Mouse (Mus musculus) hindlimb bud, embryonic 11.5 days (tissue): ENCODE results near the gene 4930578C19Rik.
"Not testable (repeated sequence)": the region's sequence is repeated elsewhere in the genome, so short reads cannot be mapped to it uniquely, and the experiment has no call there.

Source experiments
- DNase-seq: peaks from one replicate; pipeline ENCODE4 v3.0.0-alpha.2; 2012; ENCODE audit warnings: low read depth, low spot score; ENCODE audit errors: extremely low spot score

The 4930578C19Rik gene

GRCm38 (mm10) chrX:18461198-18461601 lies at the start of gene 4930578C19Rik:
Gene 4930578C19Rik (minus strand): TSS chrX:18461397.
- no peak for DNase-seq

GRCm38 (mm10) chrX:18467690-18468089 lies 6.5 kb upstream of the 4930578C19Rik start:
- DNase-seq = no peak

GRCm38 (mm10) chrX:18462879-18463278 lies 1.7 kb upstream of the 4930578C19Rik start:
- DNase-seq = no peak

- no peak for DNase-seq
Observed at GRCm38 (mm10) chrX:18451559-18451958, 9.6 kb downstream of the 4930578C19Rik start.

- peak; percentile 57 for DNase-seq
Observed at GRCm38 (mm10) chrX:18442066-18442465, 19.1 kb downstream of the 4930578C19Rik start.

- DNase-seq = no peak
Observed at GRCm38 (mm10) chrX:18425451-18425850, 35.7 kb downstream of the 4930578C19Rik start.

GRCm38 (mm10) chrX:18423206-18423605 lies 38.0 kb downstream of the 4930578C19Rik start:
- no peak for DNase-seq

GRCm38 (mm10) chrX:18420161-18420784 lies 40.9 kb downstream of the 4930578C19Rik start:
- no peak for DNase-seq

GRCm38 (mm10) chrX:18418977-18419376 lies 42.2 kb downstream of the 4930578C19Rik start:
- no peak for DNase-seq

GRCm38 (mm10) chrX:18414560-18414959 lies 46.6 kb downstream of the 4930578C19Rik start:
- DNase-seq = no peak

- DNase-seq = no peak
Observed at GRCm38 (mm10) chrX:18411071-18411840, 49.9 kb downstream of the 4930578C19Rik start.

GRCm38 (mm10) chrX:18409598-18409997 lies 51.6 kb downstream of the 4930578C19Rik start:
- no peak for DNase-seq

GRCm38 (mm10) chrX:18402296-18402695 lies 58.9 kb downstream of the 4930578C19Rik start:
- no peak for DNase-seq

GRCm38 (mm10) chrX:18396700-18397099 lies 64.5 kb downstream of the 4930578C19Rik start:
- no peak for DNase-seq

GRCm38 (mm10) chrX:18384181-18384580 lies 77.0 kb downstream of the 4930578C19Rik start:
- DNase-seq = not testable (repeated sequence)
